Mouse (Mus musculus) lung, postnatal 0 days (tissue): Measurements from ENCODE around the gene Gm20388.

Experiments
- CTCF ChIP-seq: IDR thresholded peaks from 2 replicates; pipeline ENCODE4 v1.5.1; 2016; ENCODE audit warnings: antibody characterized with exemption, mild to moderate bottlenecking
- EP300 ChIP-seq: IDR thresholded peaks from 2 replicates; pipeline ENCODE4 v1.6.1; 2016; ENCODE audit warnings: antibody characterized with exemption, mild to moderate bottlenecking, control low read depth

DNA sequence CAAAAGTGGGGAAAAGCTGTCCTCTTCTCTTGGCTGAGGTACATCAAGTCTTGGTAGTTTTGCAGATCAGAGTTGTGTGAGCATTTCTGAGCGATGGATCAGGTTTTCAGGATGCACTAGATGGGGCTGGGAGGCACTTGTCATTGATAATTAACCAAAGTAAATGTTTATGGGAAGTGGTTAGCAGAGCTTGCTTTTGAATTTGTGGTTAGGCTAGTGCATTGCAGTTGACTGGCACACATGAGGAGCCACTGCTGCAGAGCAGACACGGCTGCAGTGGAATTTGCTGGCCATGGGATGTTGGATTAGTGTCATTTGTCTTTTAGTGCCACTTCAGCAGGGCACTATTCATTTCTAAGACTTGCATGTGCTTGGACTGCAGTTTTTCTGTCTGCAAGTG is 3.5 kb downstream of the Gm20388 start:
- TF ChIP-seq CTCF: no peak
- no peak for TF ChIP-seq EP300
